Comparison of ENCODE assay signal across 1 mouse cellular context in the genomic region with DNA sequence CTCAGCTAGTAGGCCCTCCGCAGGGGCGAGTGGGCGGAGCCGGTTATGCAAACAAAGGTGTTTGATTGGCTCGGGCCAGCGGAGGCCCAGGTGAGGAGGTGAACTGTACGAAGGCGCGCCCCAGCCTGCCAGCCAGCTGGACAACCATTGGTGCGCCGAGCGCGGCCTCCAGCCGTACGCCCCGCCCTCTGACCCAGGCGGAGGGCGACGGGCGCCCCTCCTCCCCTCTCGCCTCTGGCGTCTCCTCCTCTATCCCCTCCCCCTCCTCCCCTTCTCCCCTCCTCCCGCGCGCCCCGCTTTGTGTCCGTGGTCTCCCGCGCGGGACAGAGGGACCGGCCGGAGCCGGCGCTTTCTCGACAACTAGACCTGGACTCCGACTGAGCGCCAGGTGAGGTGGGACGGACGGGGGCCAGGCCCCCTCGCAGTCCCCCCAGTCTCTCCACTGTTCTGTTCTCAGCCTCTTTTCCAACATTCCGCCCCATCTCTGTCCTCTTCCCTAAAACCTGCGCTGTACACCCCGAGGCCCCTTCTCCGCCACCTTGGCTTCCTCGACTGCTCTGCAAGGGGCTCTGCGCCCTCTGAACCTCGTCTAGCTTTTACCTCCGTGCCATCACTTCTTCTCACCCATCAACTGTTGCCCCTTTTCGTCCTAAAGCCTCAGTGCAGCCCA.
TF ChIP-seq lines count a peak whose summit lies in the region.

No protein-coding gene starts in this region.

TF ChIP-seq in myocyte, 11 proteins besides CTCF, POLR2A, EP300 and RAD21 (continued from another document):
- TF ChIP-seq POLR2AphosphoS2 (IDR thresholded peaks at IDR 0.05; ENCODE audit: insufficient read length, low read depth) (no peak), REST (IDR thresholded peaks at IDR 0.05; ENCODE audit: insufficient read depth, insufficient read length) (no peak)
